Mouse (Mus musculus) urinary bladder, adult 2 months (tissue): ENCODE data around the gene Cdk6. TPM values are rescaled to one million over a fixed set of nuclear protein-coding genes. Genes with fewer than 3 reads are reported as not detected.

ENCODE experiments used
- DNase-seq: peaks from one replicate; pipeline ENCODE4 v3.0.0; 2022; ENCODE audit warnings: low spot score
- polyA plus RNA-seq: library from polyadenylated mRNA; depleted of rRNA; stranded (reverse); fragments of >200 nt; gene quantifications from 2 replicates; pipeline ENCODE4 v1.2.3, GENCODE M21; 2012; rRNA removed

Gene Cdk6
- polyA plus RNA-seq, 1 experiment, result 8.1 TPM

GRCm38 (mm10) chr5:3554198-3554597 lies 212.9 kb downstream of the Cdk6 start:
- DNase-seq, result no peak

GRCm38 (mm10) chr5:3571266-3571665 lies 230.0 kb downstream of the Cdk6 start, which contains the start of gene 1700109H08Rik:
1700109H08Rik (plus strand) TSS chr5:3571566.
- no peak for DNase-seq

- no peak for DNase-seq
These were observed 233.5 kb downstream of the Cdk6 start for GRCm38 (mm10) chr5:3574825-3575224.

- no peak for DNase-seq
These were observed 236.7 kb downstream of the Cdk6 start for GRCm38 (mm10) chr5:3577939-3578338.

GRCm38 (mm10) chr5:3579066-3579465 lies 237.8 kb downstream of the Cdk6 start:
- no peak for DNase-seq

Other genes starting within 250 kb of the Cdk6 start
- 16.5 and 17.5 TPM in 2 replicates for gene Fam133b, start 202.3 kb downstream of the Cdk6 start, polyA plus RNA-seq
- gene 1700109H08Rik, start 230.1 kb downstream of the Cdk6 start, polyA plus RNA-seq, result 4.6 and 6.6 TPM in 2 replicates